Mouse (Mus musculus): ENCODE data around the gene Slc22a27. TPM values are rescaled to one million over a fixed set of nuclear protein-coding genes. Genes with fewer than 3 reads are reported as not detected.

Gene Slc22a27
- polyA plus RNA-seq, 1 experiment from 2014 or later: not detected

GRCm38 (mm10) chr19:7829851-7830250 lies 136.0 kb downstream of the Slc22a27 start:
- Histone ChIP-seq H3K9me3 (ENCODE audit: control insufficient read depth) (no peaks in the 10 kb centered on the region), H3K4me1 (replicated peaks; ENCODE audit: control insufficient read depth, insufficient read depth, low read length) (no peaks in the 10 kb centered on the region), H3K27ac (ENCODE audit: low read depth, low read length) (no peak overlapping the region), H3K4me2 (replicated peaks; ENCODE audit: low read depth) (no peak overlapping the region), H3K4me3 (ENCODE audit: low read depth, low read length) (no peak overlapping the region), H3K9ac (ENCODE audit: low read depth, low read length) (no peak overlapping the region), H3K27me3 (replicated peaks; ENCODE audit: control insufficient read depth, insufficient read depth, low read length) (no peaks in the 10 kb centered on the region), H3K36me3 (ENCODE audit: control insufficient read depth, insufficient read depth) (no peaks in the 10 kb centered on the region)
- no peak for TF ChIP-seq CTCF (IDR thresholded peaks at IDR 0.05; ENCODE audit: low read depth)
- ATAC-seq: no peak
- WGBS: 60% methylated on average over 2 of the region's 2 CpGs

Small RNAs within 50 kb of the gene (microRNA-seq; reads per million reads assigned to microRNA genes)
- gene Gm24951: not detected

Other genes starting within 250 kb of the Slc22a27 start
- 0.07 TPM in 1 of 2 replicates, not detected in the other for gene Slc22a26, start 163.4 kb downstream of the Slc22a27 start, polyA plus RNA-seq (2015; fragmentation: Nextera tagmentation; extraction: Ambion mirVana)
- gene Slc22a28, start 166.0 kb upstream of the Slc22a27 start, polyA plus RNA-seq (2015; fragmentation: Nextera tagmentation; extraction: Ambion mirVana): not detected in 2 replicates